19 mouse cellular contexts compared by ENCODE assay signal in genomic region chr3:121526096-121527093, GRCm38 (mm10). TPM values are rescaled to one million over a fixed set of nuclear protein-coding genes. Genes with fewer than 3 reads are reported as not detected.
DNase-seq lines count a peak whose midpoint lies in the region; ATAC-seq and TF ChIP-seq lines count a peak whose summit lies in the region.
"Had no signal": no experiment of that assay in that cellular context is flagged by ENCODE, and none has a peak within 500 bp of the region (broad histone marks: within the 10 kb centered on the region; RNA-seq: fewer than 3 reads in every experiment).

No protein-coding gene starts in this region.

- ATAC-seq in heart, embryonic 16.5 days (replicated peaks; ENCODE audit: extremely low read depth, insufficient read depth, low FRiP score) = no peak; the same call in 1 of the 2 replicates
- no peak for ATAC-seq in heart, embryonic 12.5 days (ENCODE audit: insufficient number of reproducible peaks, low FRiP score)
- no peak for ATAC-seq in midbrain, embryonic 12.5 days (ENCODE audit: low FRiP score, low read depth)
- ATAC-seq in midbrain, postnatal 0 days (ENCODE audit: low FRiP score) = no peak
- peak; percentile 62 for ATAC-seq in embryonic facial prominence, embryonic 14.5 days (ENCODE audit: low read depth)
- ATAC-seq in hindbrain, embryonic 11.5 days (ENCODE audit: low FRiP score) = no peak
- ATAC-seq: CD4-positive, CD25-positive, alpha-beta regulatory T cell, adult 4 months had no signal

- peaks cover 8% of the 10 kb centered on the region for H3K4me1 ChIP-seq in heart, embryonic 16.5 days (ENCODE audit: control insufficient read depth, insufficient read depth, low read length)
- H3K4me1 ChIP-seq in heart, embryonic 12.5 days (replicated peaks) = peaks cover 30% of the 10 kb centered on the region
- peaks cover 8% of the 10 kb centered on the region; the same call in 1 of the 2 replicates for H3K4me1 ChIP-seq in midbrain, embryonic 12.5 days
- no peaks in the 10 kb centered on the region for H3K4me1 ChIP-seq in midbrain, postnatal 0 days (ENCODE audit: insufficient read depth, low read length)
- H3K4me1 ChIP-seq in embryonic facial prominence, embryonic 14.5 days (ENCODE audit: control insufficient read depth, insufficient read depth, low read length) = peaks cover 18% of the 10 kb centered on the region
- H3K4me1 ChIP-seq in hindbrain, embryonic 11.5 days (replicated peaks; ENCODE audit: control insufficient read depth, insufficient read depth, low read length) = no peaks in the 10 kb centered on the region

- H3K27me3 ChIP-seq in heart, embryonic 16.5 days (ENCODE audit: control insufficient read depth, insufficient read depth, low read length) = no peaks in the 10 kb centered on the region
- H3K27me3 ChIP-seq in heart, embryonic 12.5 days (replicated peaks) = peaks cover 4% of the 10 kb centered on the region
- peaks cover 8% of the 10 kb centered on the region for H3K27me3 ChIP-seq in midbrain, embryonic 12.5 days
- H3K27me3 ChIP-seq in midbrain, postnatal 0 days (ENCODE audit: insufficient read depth, low read length) = no peaks in the 10 kb centered on the region
- H3K27me3 ChIP-seq in embryonic facial prominence, embryonic 14.5 days (replicated peaks; ENCODE audit: control insufficient read depth, insufficient read depth, low read length) = no peaks in the 10 kb centered on the region
- H3K27me3 ChIP-seq in hindbrain, embryonic 11.5 days (ENCODE audit: control insufficient read depth, insufficient read depth, low read length) = no peaks in the 10 kb centered on the region

- no peak for DNase-seq in midbrain, postnatal 0 days (ENCODE audit: low spot score)
- DNase-seq in embryonic facial prominence, embryonic 14.5 days (ENCODE audit: low spot score) = peak; percentile 80
- DNase-seq in gastrocnemius, adult 2 months = no peak
- no peak for DNase-seq in cerebellum, adult 11-12 months
- no peak for DNase-seq in hindbrain, embryonic 11.5 days (ENCODE audit: low spot score)
- DNase-seq: adrenal gland, postnatal 25 days; cerebellum, postnatal 14 days; gastrocnemius, postnatal 25 days; kidney, adult 2 months; lung, postnatal 36 days; right cerebral cortex, adult 18-20 months; thymus, postnatal 25 days had no signal

- no peak overlapping the region for H3K4me2 ChIP-seq in heart, embryonic 16.5 days (ENCODE audit: low read depth, low read length)
- H3K4me2 ChIP-seq in heart, embryonic 12.5 days = no peak overlapping the region
- no peak overlapping the region for H3K4me2 ChIP-seq in midbrain, embryonic 12.5 days (replicated peaks)
- H3K4me2 ChIP-seq in midbrain, postnatal 0 days (ENCODE audit: low read depth, low read length, poor library complexity, severe bottlenecking) = no peak overlapping the region
- H3K4me2 ChIP-seq in embryonic facial prominence, embryonic 14.5 days (ENCODE audit: low read depth, low read length) = peak overlapping the region; percentile 9; the same call in 1 of the 2 replicates
- H3K4me2 ChIP-seq in hindbrain, embryonic 11.5 days (replicated peaks; ENCODE audit: low read depth, low read length) = no peak overlapping the region
- H3K4me2 ChIP-seq: neural tube, embryonic 15.5 days had no signal

- H3K36me3 ChIP-seq in heart, embryonic 16.5 days (ENCODE audit: control insufficient read depth, insufficient read depth) = no peaks in the 10 kb centered on the region
- H3K36me3 ChIP-seq in heart, embryonic 12.5 days = no peaks in the 10 kb centered on the region
- no peaks in the 10 kb centered on the region for H3K36me3 ChIP-seq in midbrain, embryonic 12.5 days
- H3K36me3 ChIP-seq in midbrain, postnatal 0 days (ENCODE audit: insufficient read depth, low read length) = no peaks in the 10 kb centered on the region
- H3K36me3 ChIP-seq in embryonic facial prominence, embryonic 14.5 days (ENCODE audit: control insufficient read depth, insufficient read depth, low read length) = no peaks in the 10 kb centered on the region
- H3K36me3 ChIP-seq in hindbrain, embryonic 11.5 days (ENCODE audit: control insufficient read depth, insufficient read depth, low read length) = no peaks in the 10 kb centered on the region
- H3K36me3 ChIP-seq: hindbrain, embryonic 10.5 days; neural tube, embryonic 15.5 days had no signal

- intact Hi-C loops in gastrocnemius, adult 2 months (cut with DNase I) = no loop called here

- H3K27ac ChIP-seq in heart, embryonic 16.5 days (ENCODE audit: low read length) = peak overlapping the region; percentile 31; the same call in 1 of the 2 replicates
- H3K27ac ChIP-seq in heart, embryonic 12.5 days (ENCODE audit: poor library complexity, severe bottlenecking) = no peak overlapping the region
- peak overlapping the region; percentile 36 for H3K27ac ChIP-seq in midbrain, embryonic 12.5 days (replicated peaks)
- no peak overlapping the region for H3K27ac ChIP-seq in midbrain, postnatal 0 days (ENCODE audit: low read depth, low read length)
- peak overlapping the region; percentile 49 for H3K27ac ChIP-seq in embryonic facial prominence, embryonic 14.5 days (replicated peaks; ENCODE audit: low read depth, low read length)
- no peak overlapping the region for H3K27ac ChIP-seq in gastrocnemius, adult 2 months
- no peak overlapping the region for H3K27ac ChIP-seq in hindbrain, embryonic 11.5 days (ENCODE audit: low read depth, low read length)
- H3K27ac ChIP-seq: hindbrain, embryonic 10.5 days; neural tube, embryonic 15.5 days had no signal

- TF ChIP-seq CTCF in midbrain, postnatal 0 days (IDR thresholded peaks at IDR 0.05) = no peak
- no peak for TF ChIP-seq CTCF in gastrocnemius, adult 2 months (IDR thresholded peaks at IDR 0.05)

- WGBS in heart, embryonic 16.5 days = 64% methylated on average over 17 of the region's 17 CpGs
- 59% methylated on average over 17 of the region's 17 CpGs for WGBS in heart, embryonic 12.5 days
- WGBS in midbrain, embryonic 12.5 days = 74% methylated on average over 17 of the region's 17 CpGs
- 72% methylated on average over 17 of the region's 17 CpGs for WGBS in midbrain, postnatal 0 days
- WGBS in embryonic facial prominence, embryonic 14.5 days = 29% methylated on average over 17 of the region's 17 CpGs
- WGBS in hindbrain, embryonic 11.5 days = 78% methylated on average over 17 of the region's 17 CpGs

- H3K9me3 ChIP-seq in heart, embryonic 16.5 days (replicated peaks; ENCODE audit: control insufficient read depth, low read length) = no peaks in the 10 kb centered on the region
- no peaks in the 10 kb centered on the region for H3K9me3 ChIP-seq in heart, embryonic 12.5 days (replicated peaks)
- no peaks in the 10 kb centered on the region for H3K9me3 ChIP-seq in midbrain, embryonic 12.5 days
- H3K9me3 ChIP-seq in midbrain, postnatal 0 days (ENCODE audit: low read length) = no peaks in the 10 kb centered on the region
- H3K9me3 ChIP-seq in embryonic facial prominence, embryonic 14.5 days (ENCODE audit: control insufficient read depth, low read length) = no peaks in the 10 kb centered on the region
- no peaks in the 10 kb centered on the region for H3K9me3 ChIP-seq in hindbrain, embryonic 11.5 days (ENCODE audit: control insufficient read depth, low read length)
- H3K9me3 ChIP-seq: hindbrain, embryonic 10.5 days; neural tube, embryonic 15.5 days had no signal

- H3K4me3 ChIP-seq in heart, embryonic 16.5 days (ENCODE audit: low read length) = no peak overlapping the region
- no peak overlapping the region for H3K4me3 ChIP-seq in heart, embryonic 12.5 days
- H3K4me3 ChIP-seq in midbrain, embryonic 12.5 days = no peak overlapping the region
- H3K4me3 ChIP-seq in midbrain, postnatal 0 days (ENCODE audit: low read depth, low read length) = no peak overlapping the region
- no peak overlapping the region for H3K4me3 ChIP-seq in embryonic facial prominence, embryonic 14.5 days (ENCODE audit: low read depth, low read length)
- no peak overlapping the region for H3K4me3 ChIP-seq in gastrocnemius, adult 2 months
- no peak overlapping the region for H3K4me3 ChIP-seq in hindbrain, embryonic 11.5 days (ENCODE audit: low read depth, low read length)
- H3K4me3 ChIP-seq: erythroblast, embryonic 14.5 days; hindbrain, embryonic 10.5 days; neural tube, embryonic 15.5 days had no signal

- no peak overlapping the region for H3K9ac ChIP-seq in heart, embryonic 16.5 days (ENCODE audit: low read length)
- no peak overlapping the region for H3K9ac ChIP-seq in heart, embryonic 12.5 days
- H3K9ac ChIP-seq in midbrain, embryonic 12.5 days (replicated peaks) = no peak overlapping the region
- no peak overlapping the region for H3K9ac ChIP-seq in midbrain, postnatal 0 days (replicated peaks; ENCODE audit: low read length, poor library complexity, severe bottlenecking)
- H3K9ac ChIP-seq in embryonic facial prominence, embryonic 14.5 days (ENCODE audit: low read depth, low read length) = no peak overlapping the region
- H3K9ac ChIP-seq in hindbrain, embryonic 11.5 days (ENCODE audit: low read depth, low read length) = no peak overlapping the region
- H3K9ac ChIP-seq: neural tube, embryonic 15.5 days had no signal

RNA-seq across cellular contexts. Expression of gene Slc44a3, which starts 5.8 kb away (rescaled TPM):
- polyA plus RNA-seq in heart, embryonic 16.5 days (2015; fragmentation: Nextera tagmentation; extraction: Ambion mirVana) = 1.2 and 2.5 TPM in 2 replicates
- 0.55 and 1.1 TPM in 2 replicates for polyA plus RNA-seq in heart, embryonic 12.5 days (2016; fragmentation: Nextera tagmentation; extraction: Ambion mirVana)
- polyA plus RNA-seq in midbrain, embryonic 12.5 days (2016; fragmentation: Nextera tagmentation; extraction: Ambion mirVana) = 0.27 and 1.0 TPM in 2 replicates
- total RNA-seq in midbrain, postnatal 0 days (2014; rRNA removed) = 0.22 and 0.61 TPM in 2 replicates
- 0.47 and 0.48 TPM in 2 replicates for polyA plus RNA-seq in midbrain, postnatal 0 days (2015; fragmentation: Nextera tagmentation; extraction: Ambion mirVana)
- 4.9 and 6.4 TPM in 2 replicates for polyA plus RNA-seq in embryonic facial prominence, embryonic 14.5 days (2014; fragmentation: Nextera tagmentation; extraction: Ambion mirVana)
- total RNA-seq in gastrocnemius, adult 2 months (2021) = not detected
- 0.86 and 1.6 TPM in 2 replicates for polyA plus RNA-seq in hindbrain, embryonic 11.5 days (2014; fragmentation: Nextera tagmentation; extraction: Ambion mirVana)
- polyA plus RNA-seq: CD4-positive, CD25-positive, alpha-beta regulatory T cell, adult 4 months; erythroblast, embryonic 14.5 days had no signal

Comparison
In these comparisons a context has a peak if more than half of its experiments do, and no peak if none do; other contexts are left out.
1. H3K27ac ChIP-seq: peak in heart, embryonic 16.5 days (single experiment), midbrain, embryonic 12.5 days (single experiment) and embryonic facial prominence, embryonic 14.5 days (single experiment); none in heart, embryonic 12.5 days (single experiment), midbrain, postnatal 0 days (single experiment), gastrocnemius, adult 2 months (single experiment) and hindbrain, embryonic 11.5 days (single experiment).